Mouse (Mus musculus) left cerebral cortex, postnatal 10 days (tissue): ENCODE measurements at regions not wholly inside any gene's neighbourhood (a gene's known extent, or its start where the extent isn't known, plus 50 kb on each side); places are given as distances from the start of the nearest gene placed in this dataset.
"Not testable (repeated sequence)": the region's sequence is repeated elsewhere in the genome, so short reads cannot be mapped to it uniquely, and the experiment has no call there.

ENCODE experiments used
- DNase-seq, 2 experiments: peaks; one replicate each; pipeline ENCODE4 v3.0.0; 2021 to 2022; ENCODE audit warnings: low spot score in 2 of 2, mixed read lengths in 1 of 2; ENCODE audit errors: extremely low spot score in 1 of 2
- intact Hi-C: fragments of 180-260 bp; cut with DNase I; formaldehyde crosslinking; loops from one replicate; pipeline ENCODE4 v1.15.1; 2025

DNA sequence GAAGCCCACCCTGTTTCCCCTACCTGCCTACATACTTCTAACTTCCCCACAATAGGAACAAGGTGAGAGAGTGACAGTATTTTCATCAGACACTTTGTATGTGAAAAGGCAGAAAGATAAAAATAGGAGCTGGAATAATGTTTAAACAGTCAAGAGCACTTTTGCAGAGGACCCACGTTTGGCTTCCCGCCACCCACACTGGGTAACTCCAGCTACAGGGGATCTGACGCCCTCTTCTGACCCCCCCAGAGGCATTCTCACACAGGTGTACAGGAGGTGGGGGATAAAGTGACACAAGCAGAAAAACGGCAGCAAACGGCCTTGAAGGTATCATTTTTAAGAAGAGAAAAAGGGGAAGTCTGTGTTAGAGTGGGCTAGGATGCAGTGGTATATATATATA, 123.5 kb upstream of the Shb start:
- intact Hi-C loops, result no loop called here
- no peak for DNase-seq

DNA sequence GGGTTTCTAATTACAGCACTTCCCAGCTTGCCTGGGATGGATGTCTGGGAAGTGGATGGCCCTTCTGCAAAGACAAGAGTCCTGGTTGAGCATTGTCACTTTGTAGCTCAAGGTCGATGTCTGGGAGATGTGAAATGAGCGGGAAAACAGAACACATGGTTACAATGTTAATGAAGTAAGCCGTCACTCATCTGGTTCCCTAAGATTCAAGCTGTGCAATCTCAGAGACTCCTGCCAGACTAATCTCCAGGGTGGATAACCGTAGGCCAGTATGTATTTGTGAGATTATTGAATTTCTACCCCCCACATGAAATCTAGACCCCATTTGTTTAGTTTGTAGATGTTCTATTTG, 122.5 kb upstream of the Shb start:
- DNase-seq, result no peak
- intact Hi-C loops, result no loop called here

DNA sequence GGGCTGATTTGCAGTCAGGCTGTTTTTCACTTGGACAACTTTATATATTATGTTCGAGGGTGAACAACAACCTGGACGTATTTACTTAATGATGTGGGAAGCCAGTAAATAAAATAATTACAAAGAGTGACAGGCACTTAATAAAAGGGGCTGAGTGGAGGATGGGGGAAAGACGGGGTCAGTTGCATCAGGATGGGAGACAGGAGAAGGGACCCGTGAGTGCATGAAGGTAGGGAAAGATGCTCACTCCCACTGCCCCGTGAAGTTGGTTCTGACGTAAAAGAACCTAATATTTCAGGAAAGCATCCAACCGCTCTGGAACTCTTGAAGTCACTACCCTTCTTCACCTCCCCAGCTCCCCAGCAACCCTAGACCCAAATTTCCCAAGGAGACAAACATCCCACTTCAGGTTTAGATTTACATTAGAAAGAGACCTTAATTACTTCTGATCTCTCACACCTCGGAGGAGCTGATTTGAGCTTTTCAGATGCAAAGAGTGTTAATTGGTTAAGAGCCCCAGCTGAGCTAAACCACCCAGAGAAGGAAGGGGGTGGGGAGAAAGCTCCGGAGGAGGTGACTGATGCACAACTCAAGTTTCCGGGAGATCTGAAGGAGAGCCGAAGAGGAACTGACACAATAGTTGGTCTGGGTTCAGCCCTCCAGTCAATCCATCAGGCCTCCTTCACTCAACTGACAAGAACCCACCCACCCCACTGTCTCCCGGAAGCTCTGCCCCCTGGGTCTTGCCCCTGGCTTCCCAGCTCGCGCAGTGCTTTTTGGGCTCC, 121.9 kb upstream of the Shb start:
- DNase-seq, result no peak
- intact Hi-C loops, result no loop called here

DNA sequence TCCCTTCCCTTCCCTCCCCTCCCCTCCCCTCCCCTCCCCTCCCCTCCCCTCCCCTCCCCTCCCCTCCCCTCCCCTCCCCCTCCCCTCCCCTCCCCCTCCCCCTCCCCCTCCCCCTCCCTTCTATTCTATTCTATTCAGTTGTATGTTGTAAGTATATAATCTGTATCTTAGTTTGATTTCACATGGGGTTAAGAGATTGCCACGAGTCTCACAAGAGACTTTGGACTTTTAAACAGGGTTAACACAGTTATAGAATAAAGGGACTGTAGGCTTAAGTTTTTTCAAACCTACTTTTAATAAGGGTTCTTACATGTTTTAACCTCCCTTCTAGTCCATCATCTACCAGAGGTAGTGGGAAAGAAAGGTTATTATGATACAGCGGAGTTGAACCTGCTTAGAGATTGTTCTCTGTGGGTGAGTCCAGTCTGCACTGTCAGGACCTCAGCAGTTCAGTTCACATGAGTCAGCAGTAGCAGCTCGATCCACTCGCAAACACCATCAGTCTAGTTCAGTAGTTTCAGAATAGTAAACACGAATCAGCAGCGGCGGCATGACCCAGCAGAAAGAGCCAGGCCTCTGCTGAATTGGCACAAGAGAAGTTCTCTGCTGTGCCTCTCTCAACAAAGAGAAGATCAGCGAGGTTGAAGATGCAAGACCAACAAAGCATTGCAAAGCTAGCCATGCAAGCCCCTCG, 116.8 kb upstream of the Shb start:
- intact Hi-C loops, result no loop called here
- DNase-seq, result no peak

DNA sequence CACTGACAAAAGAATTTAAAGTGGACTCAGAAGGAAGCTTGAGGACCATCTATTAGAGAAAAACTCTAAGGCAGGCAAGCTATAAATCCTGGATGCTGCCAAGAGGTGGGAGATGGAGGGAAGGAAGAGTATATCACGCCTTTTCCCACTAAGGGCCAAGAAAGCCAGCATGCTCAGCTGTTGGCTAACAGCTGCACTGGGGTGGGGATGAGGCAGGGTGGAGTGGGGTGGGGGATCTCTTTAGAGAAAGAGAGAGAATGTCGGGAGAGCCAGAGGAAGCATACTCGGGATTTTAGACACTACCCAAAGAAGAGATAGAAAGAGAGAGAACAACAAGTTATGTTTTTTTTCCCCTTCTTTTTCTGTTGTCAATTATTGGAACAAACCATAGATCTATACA, 115.2 kb upstream of the Shb start:
- DNase-seq, result no peak
- intact Hi-C loops, result no loop called here

DNA sequence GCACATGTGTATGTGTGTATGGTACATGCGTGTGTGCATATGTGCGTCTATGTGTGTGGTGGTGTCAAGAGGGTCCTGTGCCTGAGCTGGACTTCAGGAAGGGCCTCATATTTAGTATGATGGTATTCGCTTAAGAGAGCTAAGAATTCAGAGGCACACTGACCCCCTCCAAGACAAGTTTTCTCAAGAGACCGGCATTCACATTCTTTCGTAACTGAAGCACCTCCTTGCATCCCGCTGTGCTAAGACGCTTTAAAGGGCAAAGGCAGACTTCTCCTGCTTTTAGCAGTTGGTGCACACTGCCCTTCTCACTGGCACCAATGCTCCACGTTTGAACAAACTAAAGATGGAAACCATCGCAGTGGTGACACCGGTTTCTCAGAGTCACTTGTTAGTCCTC, 110.3 kb upstream of the Shb start:
- intact Hi-C loops, result no loop called here
- no peak for DNase-seq

DNA sequence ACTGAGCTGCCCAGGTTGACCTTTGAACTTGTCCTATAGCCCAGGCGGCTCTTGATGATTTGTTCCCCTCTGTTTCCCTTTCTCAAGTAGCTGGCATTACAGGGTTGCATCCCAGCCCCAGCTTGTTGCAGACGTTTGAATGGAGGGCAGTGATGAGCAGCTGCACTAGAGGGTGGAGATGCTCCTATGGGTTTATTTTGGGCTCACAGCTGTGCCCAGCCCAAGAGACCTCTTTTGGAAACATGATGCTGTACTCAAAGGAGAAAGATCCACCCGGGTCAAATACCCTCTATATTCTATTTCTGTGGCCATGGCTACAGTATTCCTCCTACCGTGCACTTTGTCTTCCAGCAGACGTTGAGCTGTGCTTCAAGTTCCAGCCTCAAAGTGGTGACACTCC, 109.0 kb upstream of the Shb start:
- intact Hi-C loops, result no loop called here
- no peak for DNase-seq

DNA sequence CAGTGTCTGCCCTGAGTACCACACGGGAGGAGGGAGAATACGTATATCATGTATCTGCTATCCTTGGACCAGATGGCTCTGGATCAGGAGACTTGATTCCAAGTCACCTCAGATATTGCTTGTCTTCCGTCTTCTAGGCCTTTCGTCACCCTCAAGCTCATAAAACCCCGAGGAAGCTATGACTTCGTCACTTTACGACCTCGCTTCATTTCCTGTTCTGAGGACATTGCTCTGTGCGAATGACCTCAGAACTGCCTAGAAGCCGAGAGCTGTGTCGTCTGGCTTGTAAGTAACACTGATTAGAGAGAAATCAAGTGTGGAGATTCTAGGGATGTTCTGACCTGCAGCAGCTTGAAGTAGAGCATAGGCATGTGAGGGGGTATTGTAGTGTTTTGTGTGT, 108.4 kb upstream of the Shb start:
- no peak for DNase-seq
- intact Hi-C loops, result no loop called here

DNA sequence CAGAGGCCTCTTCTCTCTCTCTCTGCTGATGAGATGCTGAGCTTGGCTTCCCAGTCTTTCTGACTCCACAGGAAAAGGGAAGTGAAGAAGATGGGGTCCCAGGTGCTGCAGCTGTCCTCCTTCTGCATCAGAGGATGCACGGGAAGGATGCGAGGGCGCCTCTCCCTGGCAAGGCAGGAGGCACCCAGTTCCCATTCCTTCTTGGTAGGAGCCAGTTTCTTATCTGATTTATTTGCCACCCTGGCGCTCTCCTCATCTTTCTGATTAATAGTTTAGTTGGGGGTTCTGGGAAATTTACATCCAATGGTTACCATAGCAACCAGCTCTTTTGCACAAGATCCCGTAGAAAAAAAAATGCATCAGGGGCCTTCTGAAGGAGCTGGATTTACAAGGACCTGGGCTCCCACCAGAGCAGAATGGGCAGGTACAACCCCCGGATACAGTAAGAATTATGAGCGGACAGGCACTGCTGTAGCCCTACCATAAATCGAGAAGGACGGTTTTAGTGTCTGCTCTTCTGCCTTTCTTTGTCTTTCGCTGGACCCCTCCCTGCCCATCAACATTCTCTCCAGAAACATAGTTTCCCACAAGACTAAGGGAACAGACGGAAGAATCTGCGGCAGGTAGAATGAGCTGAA, 107.2 kb upstream of the Shb start:
- peak in 1 of 2 experiments; percentile 23 for DNase-seq
- intact Hi-C loops, result no loop called here

DNA sequence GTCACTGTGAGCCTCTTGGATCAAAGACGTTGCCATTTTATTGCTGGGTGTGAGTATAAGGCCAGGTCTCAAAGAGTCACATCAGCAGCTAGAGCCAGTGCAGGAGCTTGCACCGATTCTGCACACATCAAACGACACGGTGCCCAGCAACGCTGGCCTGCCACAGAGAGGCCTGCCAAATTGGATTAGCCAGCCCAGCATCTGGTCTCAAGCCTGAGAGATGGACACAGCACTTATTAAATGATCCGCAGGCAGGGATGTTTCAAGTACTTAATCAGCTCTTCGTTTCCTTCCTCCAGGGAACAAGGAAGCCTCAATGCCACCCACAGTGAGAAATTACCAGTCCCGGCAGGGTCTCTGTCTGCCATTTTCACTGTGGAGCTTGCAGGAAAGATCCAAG, 106.1 kb upstream of the Shb start:
- no peak for DNase-seq
- intact Hi-C loops, result no loop called here

DNA sequence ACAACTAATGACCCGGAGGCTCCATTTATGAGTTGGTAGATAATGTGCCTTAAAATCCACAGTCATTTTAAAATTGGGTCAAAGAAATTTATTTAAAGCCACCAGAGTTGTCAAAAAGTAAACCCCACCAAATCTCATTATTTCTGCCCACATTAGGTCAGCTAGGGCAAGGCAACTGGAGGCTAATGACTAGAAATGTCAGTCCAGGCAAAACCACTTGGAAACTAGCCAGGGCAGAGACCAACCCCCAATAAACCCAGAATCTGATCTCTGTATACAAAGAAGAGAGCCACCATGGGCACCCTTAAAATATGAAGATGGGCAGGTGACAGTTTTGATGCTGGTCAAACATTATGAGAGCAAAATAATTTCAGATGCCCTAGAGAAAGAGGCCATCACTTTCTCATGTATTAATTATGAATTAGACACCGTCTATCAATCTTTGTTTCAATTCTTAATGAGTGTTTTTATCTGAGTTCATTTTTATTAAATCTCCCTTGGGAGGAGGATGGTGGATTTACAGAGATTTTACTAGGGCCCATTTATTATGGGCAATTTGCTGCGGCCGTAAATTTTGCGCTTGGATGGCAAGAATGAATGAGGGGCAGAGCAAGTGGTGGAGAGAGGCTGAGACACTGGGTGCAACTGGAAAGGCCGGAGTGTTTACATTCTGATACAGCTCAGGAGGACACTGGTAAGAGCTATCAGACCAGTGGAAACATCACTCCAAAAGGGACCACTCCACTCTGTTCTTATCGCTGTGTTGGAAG, 99.2 kb upstream of the Shb start:
- no peak for DNase-seq
- intact Hi-C loops, result no loop called here

DNA sequence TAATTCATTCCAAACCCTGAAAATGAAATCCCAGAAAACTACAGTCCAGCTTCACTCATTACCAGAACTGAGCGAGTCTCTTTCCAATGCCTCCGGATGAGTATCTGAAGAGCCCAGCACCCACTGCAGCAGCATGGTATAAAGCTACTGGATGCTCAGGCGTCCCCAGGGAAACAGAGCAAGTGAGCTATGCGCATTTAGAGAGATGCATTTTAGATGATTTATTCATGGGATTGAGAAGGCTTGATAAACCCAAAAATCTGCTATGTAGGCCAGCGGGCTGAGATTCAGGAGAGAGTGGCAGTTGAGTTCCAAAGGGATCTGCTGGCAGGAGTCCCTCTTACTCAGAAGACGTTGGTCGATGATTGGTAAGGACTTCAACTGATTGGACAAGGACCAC, 93.4 kb upstream of the Shb start:
- DNase-seq, result peak in 1 of 2 experiments; percentile 13

DNA sequence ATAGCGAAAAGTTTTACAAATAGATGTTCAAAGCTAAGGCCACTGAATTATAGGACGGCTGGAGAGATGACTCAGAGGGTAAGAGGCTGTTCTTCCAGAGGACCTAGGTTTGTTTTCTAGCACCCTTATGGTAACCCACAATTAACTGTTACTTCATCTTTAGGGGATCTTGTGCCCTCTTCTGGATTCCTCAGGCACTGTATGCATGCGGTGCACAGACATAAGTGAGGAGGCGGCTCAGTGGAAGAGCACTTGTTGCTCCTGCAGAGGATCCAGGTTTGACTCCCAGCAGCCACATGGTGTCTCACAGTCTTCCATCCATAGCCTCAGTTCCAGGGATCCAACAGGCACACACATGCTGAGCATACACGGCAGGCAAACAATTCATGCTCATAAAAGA, 89.7 kb upstream of the Shb start:
- intact Hi-C loops, result no loop called here
- DNase-seq, result no peak

More for the DNA sequence above, 93.4 kb upstream of the Shb start:
- intact Hi-C loops, result no loop called here

DNA sequence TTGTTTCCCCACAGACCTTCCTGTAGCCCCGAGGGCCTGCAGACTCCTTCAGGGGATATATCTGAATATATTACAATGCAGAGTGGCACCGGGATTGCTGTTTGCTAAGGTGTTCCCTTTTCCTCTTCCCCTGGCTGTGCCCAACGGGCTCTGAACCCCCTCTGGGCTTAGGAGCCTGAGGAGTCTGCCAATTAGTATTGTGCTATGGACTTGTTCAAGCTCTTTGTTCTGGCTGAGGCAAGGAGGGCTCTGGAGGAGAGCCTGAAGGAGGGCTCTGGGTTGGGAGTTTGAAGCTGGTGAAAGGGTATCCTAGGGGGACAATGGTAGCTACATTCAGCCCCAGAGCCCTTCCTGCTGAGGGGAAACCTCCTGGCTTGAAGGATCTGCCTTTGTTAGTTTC, 84.9 kb upstream of the Shb start:
- DNase-seq, result no peak
- intact Hi-C loops, result no loop called here

DNA sequence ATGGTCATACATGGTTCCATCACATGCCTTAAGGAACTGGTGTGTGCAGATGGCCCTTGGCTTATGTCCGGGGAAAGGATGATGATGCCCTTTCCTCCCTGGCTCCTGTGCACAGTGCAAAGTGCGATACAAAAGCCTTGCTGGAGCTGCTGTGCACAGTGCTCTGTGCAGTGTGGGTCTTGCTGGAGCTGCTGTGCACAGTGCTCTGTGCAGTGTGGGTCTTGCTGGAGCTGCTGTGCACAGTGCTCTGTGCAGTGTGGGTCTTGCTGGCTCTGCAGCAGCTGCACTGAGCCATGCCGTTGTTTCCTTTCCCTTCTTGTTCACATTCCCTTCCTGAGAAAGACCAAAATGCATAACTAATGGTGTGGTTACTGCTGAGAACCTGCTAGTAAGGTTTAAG, 81.2 kb upstream of the Shb start:
- DNase-seq, intact Hi-C loops: not testable (repeated sequence)

DNA sequence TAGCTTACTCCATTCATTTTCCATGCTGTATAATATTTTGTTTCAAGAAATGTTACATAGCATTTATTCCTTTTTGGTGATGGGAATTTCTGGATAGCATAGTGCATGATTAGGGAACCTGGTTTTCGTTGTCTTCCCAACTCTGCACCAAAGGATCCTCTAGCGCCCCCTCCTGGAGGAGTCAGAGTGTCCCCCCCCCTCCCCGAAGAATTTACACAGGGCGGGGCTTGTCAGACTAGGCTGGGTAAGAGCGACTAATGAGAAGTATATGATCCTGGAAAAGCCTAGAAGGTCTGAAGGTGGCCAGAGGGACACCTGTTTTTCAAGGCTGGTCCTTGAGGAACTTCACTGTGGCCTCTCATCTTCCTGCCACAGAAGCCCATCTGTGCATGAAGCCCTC, 79.9 kb upstream of the Shb start:
- intact Hi-C loops, result no loop called here
- no peak for DNase-seq

DNA sequence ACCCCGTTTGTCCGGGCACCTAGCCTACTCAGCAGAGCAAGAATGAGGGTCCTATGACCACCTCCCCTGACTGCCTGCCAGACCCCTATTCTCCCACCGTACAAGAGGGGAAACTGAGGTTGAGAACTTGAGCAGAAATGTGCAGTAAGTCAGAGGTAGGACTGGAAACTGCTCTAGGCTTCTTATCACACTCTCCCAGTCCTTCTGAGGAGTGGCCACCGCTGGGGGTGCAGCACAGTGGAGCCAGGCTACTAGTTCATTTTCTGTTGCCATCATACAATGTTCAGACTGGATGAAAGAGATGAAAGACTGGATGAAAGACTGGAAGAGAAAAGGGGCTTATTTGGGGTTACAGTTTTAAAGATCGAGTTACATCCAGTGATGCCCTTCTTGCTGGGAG, 78.7 kb upstream of the Shb start:
- DNase-seq, result peak in 1 of 2 experiments; percentile 9
- intact Hi-C loops, result no loop called here

DNA sequence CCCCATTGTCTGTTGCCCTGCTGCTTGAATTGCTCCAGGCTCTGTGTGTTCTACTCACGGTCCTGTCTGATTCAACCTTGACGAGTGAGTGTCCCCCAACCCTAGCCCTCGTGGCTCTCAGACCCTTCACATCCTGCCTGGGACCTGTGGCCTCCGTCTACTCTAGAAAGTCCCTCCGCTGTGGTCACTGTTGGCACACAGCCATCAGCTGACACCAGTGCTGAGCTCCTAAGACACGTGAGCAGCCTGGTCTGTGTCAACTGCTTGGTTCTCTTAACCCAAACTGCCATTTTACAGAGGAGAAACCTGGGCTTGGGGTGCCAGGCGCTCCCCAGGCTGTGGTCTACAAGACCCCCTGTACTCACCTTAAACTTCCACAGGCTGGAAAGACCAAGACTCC, 74.3 kb upstream of the Shb start:
- intact Hi-C loops, result no loop called here

DNA sequence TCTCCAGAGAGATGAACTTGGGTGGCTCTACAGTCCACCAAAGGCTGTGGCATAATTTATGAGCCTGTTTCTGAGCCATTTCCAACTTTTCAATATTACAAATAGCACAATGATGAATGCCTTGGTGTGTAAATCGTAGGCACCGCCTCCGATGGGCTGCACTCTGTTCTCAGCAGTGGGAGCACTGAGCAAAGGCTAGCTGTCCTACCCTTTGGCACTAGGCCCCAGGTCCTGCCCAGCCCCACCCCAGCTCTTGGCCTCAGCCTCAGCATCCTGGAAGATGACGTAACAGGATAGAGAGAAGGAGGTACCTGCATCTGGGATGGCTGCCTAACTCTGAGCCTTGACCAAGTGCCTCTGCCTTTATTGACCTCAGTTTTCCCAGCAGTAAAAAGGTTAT, 73.4 kb upstream of the Shb start:
- intact Hi-C loops, result no loop called here
- no peak for DNase-seq

More for the DNA sequence above, 74.3 kb upstream of the Shb start:
- DNase-seq, result peak in 1 of 2 experiments; percentile 51
